Mouse (Mus musculus): Measurements from ENCODE around the gene Evx1.

Gene Evx1

DNA sequence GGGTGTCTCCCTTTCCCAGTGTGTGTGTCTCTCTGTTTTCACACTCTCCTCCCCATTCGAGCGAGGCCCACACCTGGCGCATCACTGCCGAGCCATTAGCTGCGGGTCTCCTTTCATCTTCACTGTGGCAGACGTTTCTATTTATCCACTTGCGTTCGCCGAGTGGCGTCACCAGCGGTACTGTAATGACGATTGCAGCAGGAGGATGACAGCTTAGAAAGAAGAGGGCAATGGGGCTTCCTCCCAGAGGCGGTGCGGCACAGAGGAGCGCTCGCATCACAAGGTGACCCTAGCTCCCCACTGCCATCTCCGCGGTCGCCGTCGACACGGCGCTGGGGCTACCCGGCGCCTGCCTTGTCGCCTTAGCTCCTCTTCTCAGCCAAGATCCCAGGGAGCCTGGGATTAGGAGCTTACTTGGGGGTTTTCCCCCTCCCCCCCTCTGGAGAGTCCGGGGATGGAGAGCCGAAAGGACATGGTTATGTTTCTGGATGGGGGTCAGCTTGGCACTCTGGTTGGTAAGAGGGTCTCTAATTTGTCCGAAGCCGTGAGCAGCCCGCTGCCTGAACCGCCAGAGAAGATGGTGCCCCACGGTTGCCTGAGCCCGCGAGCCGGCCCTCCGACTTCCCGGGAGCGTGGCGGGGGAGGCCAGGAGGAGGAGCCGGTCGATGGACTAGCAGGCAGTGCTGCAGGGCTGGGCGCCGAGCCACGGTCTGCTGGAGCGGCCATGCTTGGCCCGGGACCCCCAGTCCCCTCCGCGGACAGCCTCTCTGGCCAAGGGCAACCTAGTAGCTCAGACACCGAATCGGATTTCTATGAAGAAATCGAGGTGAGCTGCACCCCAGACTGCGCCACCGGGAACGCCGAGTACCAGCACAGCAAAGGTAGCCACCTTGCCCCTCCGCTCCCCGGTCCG, at the start of gene Evx1:
Evx1 (plus strand) TSS at position 108 of the 913 bp plus-strand sequence.
- DNase-seq (ENCODE audit: low spot score in 2 of 2), result no peak

GRCm38 (mm10) chr6:52264106-52264790, 49.0 kb upstream of the Evx1 start:
- no peak for DNase-seq (ENCODE audit: low spot score in 2 of 2)

DNA sequence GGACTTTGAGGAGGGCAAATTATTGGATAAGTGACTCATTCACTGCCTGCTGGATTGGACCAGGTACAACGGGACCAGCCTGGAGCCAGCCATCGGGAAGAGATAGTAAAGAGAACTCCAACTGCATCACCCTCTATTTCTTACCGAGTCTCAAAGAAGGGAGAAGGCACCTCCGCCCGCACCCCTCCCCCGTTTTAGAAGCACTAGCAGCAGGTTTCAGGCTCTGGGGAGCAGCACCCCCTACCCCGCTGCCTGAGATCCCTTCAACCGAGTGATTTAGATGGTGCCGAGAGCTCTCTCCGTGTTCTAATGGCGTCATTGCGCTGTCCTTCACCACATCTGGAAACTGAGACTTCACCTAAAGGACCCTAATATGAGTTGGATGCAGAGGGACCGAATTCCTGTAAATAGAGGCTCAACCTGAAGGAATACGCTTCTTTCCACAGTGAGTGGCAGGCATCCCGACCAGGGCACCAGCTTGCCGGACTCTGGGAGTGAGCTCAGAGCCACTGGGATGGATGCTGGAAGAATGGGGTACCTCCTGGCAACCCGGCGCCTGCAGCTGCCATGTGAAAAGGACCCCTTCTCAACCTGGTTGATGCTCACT, 47.9 kb upstream of the Evx1 start:
- DNase-seq (ENCODE audit: low spot score in 2 of 2), result no peak

DNA sequence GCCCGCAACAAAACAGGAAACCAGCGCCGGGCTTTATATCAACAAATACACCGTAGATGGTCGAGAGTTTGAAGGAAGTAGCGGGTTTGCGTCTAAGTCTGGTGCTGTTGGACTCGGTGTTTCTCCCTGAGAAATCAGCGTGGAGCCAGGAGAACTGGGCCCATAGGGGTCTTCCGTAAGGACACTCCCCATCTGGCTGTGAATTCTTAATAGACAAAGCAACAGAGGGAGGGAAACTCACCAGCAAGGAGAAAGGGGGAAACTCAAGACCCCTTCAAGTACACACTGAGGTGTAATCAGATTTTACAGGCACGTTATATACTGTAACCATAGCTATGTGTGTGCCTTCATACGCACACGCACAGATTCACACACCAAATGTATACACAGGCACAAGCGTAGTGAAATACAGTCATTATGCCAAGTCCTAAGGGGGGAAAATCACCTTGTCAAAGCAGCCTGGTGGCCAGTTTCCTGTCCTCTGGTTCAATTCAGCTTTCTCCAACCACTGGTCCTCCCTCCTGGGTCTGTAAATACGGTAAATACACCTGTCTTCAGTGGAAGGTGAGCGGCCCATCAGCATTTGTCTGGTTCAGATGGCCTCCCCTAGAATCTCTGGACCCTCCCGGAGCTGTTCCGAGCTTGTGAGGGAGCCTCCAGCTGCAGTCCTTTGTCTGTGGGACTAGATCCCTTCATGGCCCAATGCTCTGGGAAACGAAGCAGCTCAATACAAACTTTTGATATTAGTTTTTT, 47.2 kb upstream of the Evx1 start:
- no peak for DNase-seq (ENCODE audit: low spot score in 2 of 2)

DNA sequence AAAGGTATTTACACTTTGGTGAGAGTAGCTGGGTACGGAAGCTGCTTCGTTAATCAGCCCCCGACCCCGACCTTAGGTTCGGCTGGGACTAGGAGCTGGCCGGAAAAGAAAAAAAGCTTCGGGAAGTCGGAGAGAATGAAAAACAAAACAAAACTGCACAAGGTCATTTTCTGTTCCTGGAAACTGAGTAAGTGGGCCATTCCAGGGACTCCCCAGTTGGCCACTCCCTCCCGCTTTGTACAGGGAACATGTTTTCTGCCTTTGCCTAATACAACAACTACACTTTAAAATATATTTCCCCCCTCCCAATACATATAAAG, 46.7 kb upstream of the Evx1 start:
- DNase-seq (ENCODE audit: low spot score in 2 of 2), result no peak

- no peak for DNase-seq (ENCODE audit: low spot score in 2 of 2)
Observed at GRCm38 (mm10) chr6:52267221-52267620, 46.1 kb upstream of the Evx1 start.

GRCm38 (mm10) chr6:52267691-52268090, 45.6 kb upstream of the Evx1 start:
- no peak for DNase-seq (ENCODE audit: low spot score in 2 of 2)

GRCm38 (mm10) chr6:52268341-52268740, 45.0 kb upstream of the Evx1 start:
- DNase-seq (ENCODE audit: low spot score in 2 of 2), result no peak

DNA sequence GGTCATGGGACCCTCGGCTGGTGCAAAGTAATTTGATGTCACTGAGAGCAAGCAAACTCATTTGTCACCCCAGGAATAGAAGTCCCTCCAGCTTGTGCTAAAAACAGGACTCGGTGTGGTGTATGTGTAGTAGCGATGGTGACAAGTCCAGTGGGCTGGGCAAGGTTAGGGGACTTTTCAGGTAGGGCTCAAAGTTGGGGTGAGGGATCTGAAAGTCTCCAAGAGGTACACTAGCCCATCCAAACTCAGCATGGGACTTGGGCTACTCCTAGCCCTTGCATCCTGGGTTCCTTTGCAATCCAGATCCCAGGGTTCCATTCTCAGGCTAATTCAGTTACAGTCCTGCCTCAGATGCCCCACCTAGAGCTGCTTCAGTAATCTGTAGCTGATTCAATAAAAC, 44.5 kb upstream of the Evx1 start:
- no peak for DNase-seq (ENCODE audit: low spot score in 2 of 2)

GRCm38 (mm10) chr6:52270494-52271480, 42.5 kb upstream of the Evx1 start:
- peak in 1 of 2 experiments; percentile 60 for DNase-seq (ENCODE audit: low spot score in 2 of 2)

DNA sequence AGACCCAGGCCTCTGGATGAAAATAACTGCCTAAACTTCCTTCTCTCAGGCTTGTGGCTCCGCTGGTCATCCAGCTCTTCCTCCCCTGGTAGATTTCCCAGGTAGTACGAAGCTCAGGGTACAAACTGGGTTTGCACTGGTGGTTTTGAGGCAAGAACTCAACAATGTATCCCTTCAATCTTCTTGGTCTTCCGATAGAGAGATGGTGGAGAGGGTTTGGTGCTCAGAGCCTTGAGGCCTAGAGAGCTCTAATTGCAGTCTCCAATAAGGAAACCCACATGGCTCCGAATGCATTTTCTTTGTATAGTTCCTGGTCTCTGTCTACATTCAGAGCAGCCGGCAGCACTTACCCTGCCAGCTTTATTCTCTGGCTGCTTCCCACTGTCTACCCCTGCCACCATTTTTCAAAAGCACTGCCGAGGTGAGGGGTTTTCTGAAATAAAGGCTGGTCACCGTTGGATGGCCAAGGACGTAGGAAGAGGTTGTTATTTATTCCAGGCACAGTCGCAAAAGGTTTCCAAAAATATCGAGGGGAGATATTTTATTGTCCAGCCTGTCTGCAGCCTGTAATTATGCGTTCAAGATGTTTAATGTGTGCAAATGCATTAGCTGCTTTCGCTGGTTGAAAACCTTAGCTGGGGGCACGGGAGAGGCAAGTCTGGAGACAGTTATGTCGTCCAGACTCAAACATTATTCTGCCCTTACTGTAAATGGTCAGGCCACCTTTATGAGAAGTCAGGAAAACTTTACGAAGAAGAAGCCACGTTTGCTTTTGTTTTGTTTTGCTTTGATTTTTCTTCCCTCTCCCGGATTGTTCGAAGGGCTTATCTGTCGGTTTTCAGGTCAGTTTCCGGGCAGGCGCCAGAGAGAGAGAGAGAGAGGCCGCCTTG, 40.3 kb upstream of the Evx1 start:
- no peak for DNase-seq (ENCODE audit: low spot score in 2 of 2)

DNA sequence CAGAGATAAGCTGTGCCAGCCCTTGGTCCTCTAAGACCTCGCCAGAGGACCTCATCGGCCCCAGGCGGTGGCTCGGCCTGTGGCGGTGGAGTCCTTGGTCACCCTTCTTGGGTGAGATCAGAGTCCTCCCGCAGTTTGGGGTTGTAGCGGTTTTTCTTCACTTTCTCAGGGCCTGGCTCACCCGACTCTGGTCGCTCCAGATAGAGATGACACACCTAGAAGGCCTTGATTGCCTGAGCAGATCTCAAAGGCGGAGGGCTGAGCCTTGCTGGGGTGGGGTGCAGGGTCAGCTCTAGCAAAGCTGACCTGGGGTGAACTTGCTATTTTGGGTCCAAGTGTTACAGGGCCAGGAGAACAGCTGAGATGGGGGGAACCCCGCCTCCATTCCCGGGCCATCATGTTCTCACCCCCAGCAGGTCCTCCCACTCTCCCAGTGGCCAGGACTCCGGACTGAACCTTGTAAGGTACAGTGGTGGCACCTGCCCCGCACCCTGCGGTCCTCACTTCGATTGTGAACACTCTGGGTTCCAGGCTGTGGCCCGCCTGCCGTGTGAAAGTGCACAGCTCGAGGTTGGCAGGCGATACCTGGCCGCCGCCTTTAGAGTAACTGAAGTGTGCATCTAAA, 39.5 kb upstream of the Evx1 start:
- DNase-seq (ENCODE audit: low spot score in 2 of 2), result no peak

DNA sequence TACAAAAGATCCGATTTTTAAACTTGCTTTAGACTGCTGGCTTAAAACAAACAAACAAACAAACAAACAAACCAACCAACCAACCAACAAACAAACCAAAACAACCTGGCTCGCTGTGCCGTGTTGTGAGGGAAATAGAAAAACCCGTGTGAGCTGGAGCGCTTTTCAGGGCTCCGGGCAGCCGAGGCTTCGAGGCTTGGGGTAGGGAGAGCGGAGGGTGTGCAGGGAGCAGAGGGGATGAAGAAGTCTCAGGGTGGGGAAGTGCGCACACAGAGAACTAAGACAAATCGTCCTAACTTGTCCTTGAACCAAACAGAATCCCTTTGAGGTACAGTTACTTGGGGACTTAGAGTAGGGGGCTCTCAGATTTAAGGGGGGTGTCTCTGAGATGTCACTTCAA, 38.7 kb upstream of the Evx1 start:
- DNase-seq (ENCODE audit: low spot score in 2 of 2), result no peak

DNA sequence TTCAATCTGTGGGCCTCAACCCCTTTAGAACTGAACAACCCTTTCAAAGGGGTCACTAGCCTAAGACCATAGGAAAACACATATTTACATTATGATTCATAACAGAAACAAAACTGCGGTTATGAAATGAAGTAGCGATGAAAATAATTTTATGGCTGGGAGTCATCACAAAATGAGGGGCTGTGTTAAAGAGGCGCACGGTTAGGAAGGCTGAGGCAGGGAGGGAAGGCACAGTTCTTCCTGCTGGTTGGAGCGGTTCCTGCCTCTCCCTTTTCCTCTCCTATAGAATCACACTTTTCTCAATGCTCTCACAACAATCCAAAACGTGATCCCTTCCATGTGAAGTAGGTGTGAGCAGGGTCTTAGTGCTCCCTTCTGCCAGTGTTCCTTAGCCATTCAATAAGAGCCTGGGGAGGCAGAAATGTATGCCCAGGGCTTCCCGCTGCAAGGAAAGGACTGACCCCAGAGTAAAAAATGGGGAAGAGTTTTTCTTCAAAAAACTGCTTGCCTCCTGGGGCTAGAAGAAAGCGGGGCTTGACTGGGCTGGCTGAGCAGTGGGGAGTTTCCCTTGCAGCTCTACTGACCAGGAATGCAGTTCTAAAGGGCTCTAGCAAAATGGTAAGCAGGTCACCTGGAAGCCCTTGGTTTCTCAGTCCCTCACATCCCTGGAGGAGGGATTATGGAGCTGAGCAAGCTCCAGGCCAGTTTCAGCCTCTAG, 37.6 kb upstream of the Evx1 start:
- no peak for DNase-seq (ENCODE audit: low spot score in 2 of 2)

DNA sequence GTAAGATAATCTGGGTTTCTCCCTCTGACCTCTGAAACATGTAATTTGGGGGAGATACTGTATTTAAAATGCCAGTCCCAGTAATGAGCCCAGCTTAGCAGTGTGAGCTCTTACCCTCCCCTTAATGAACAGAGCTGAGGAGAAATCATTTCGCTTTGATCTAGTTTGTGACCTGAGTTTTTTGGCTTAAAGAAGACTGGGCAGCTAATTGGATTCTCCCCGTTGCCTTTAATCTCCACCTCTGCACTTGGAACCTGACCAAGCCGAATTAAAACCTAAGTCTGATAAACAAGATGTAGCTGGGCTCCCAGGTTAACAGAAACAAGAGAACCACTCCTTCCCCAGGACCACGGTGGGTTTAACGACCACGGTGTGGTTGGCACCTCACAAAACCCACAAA, 36.9 kb upstream of the Evx1 start:
- no peak for DNase-seq (ENCODE audit: low spot score in 2 of 2)

DNA sequence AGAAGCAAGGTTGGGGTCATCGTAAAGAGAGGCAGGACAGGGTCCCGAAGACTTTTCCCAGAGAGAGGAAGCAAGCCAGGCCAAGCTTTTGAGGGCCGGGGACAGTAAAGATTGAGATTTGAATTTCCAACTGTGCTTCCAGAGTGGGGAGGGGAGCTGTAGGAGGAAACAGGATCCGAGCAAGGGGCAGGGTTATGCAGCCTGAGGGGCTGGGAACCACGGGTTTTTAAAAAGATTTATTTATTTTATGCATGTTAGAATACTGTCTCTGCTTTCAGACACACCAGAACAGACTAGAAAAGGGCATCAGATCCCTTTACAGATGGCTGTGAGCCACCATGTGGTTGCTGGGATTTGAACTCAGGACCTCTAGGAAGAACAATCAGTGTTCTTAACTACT, 36.4 kb upstream of the Evx1 start:
- DNase-seq (ENCODE audit: low spot score in 2 of 2), result no peak

- no peak for DNase-seq (ENCODE audit: low spot score in 2 of 2)
Observed at GRCm38 (mm10) chr6:52281084-52281483, 32.2 kb upstream of the Evx1 start.

DNA sequence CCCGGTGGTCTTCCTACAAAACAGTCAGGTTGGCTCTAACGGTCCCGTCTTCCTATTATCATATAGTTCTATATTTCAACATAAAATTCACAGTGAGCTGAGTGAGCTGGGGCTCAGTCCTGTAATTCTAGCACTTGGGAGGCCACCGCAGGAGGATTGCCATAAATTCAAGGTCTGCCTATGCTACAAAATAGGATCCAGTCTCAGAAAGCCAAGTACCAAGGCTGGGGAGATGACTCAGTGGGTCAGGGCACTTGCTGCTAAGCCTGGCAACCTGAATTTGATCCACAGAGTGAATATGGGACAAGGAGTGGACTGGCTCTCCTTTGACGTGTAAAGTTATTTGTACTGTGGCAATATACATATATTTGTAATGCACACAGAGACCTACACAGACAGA, 29.4 kb upstream of the Evx1 start:
- no peak for DNase-seq (ENCODE audit: low spot score in 2 of 2)

- no peak for DNase-seq (ENCODE audit: low spot score in 2 of 2)
Observed at GRCm38 (mm10) chr6:52290186-52290585, 23.1 kb upstream of the Evx1 start.

Measured in frontal cortex, postnatal 14 days (tissue).